Mouse (Mus musculus) erythroblast, embryonic 14.5 days (primary cell): ENCODE data around the gene Retreg1.

Experiments
- GATA1 ChIP-seq: IDR thresholded peaks from 2 replicates; pipeline ENCODE4 v1.6.1; 2012; ENCODE audit warnings: low read length, inconsistent platforms, mixed read lengths
- TAL1 ChIP-seq: IDR thresholded peaks from 3 replicates; pipeline ENCODE4 v1.6.1; 2012; ENCODE audit warnings: low read length, inconsistent platforms, mixed read lengths

DNA sequence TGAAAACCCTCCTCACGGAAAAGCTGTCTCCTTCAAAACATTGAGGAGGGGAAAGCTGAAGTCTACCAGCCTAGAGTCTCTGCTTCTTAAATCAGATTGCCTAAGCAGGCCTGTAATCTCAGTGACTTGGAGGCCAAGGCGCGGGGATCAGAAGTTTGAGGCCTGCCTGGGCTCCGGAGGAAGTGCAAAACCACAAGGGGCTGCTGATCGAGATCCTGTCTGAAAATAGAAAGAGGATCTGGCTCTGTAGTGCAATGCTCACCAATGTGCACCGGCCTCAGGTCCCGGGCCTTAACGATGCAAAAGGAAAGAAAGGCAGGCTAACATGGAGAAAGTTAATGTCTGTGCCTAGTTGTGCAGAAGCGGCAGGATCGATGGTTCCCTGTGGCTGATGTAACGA lies 48.6 kb downstream of the Retreg1 start:
- TF ChIP-seq TAL1, result no peak
- TF ChIP-seq GATA1, result no peak
